Mouse (Mus musculus): Measurements from ENCODE around the gene Ubtd1. TPM values are rescaled to one million over a fixed set of nuclear protein-coding genes. Genes with fewer than 3 reads are reported as not detected.

Gene Ubtd1
- total and polyA plus RNA-seq, 3 experiments, result 3.4 to 5.8 (median 3.6) TPM

- in situ Hi-C loops (cut with MboI; ENCODE audit: low pct_ligation_motif_present, low pct_unique_long_range_greater_than_20kb, low sequenced_read_pairs), result no loop called here
- Histone ChIP-seq H3K27ac (ENCODE audit: insufficient read depth, low read depth) (no peak overlapping the region), H3K9me3 (replicated peaks; ENCODE audit: low read length) (no peaks in the 10 kb centered on the region), H3K27me3 (replicated peaks) (peaks cover 53% of the 10 kb centered on the region), H3K9ac (ENCODE audit: insufficient read depth, low read depth) (no peak overlapping the region), H3K79me2 (replicated peaks; ENCODE audit: control insufficient read depth, extremely low read depth, insufficient read depth, poor library complexity, severe bottlenecking) (no peaks in the 10 kb centered on the region), H3K36me3 (replicated peaks in 1 of 2; ENCODE audit: control insufficient read depth in 1 of 2, insufficient read depth in 1 of 2, low read length in 1 of 2) (no peaks in the 10 kb centered on the region), H3K4me3 (replicated peaks in 1 of 3; ENCODE audit: low read depth in 2 of 3, low read length in 2 of 3, poor library complexity in 1 of 3) (no peak overlapping the region), H3K4me1 (ENCODE audit: control insufficient read depth in 1 of 2, insufficient read depth in 2 of 2) (no peaks in the 10 kb centered on the region), H3K4me2 (ENCODE audit: insufficient read depth, low read depth, poor library complexity, severe bottlenecking) (no peak overlapping the region)
- TF ChIP-seq ZC3H11A (IDR thresholded peaks at IDR 0.05; ENCODE audit: low read depth, low read length), result no peak
- no peak for TF ChIP-seq ZKSCAN1 (IDR thresholded peaks at IDR 0.05; ENCODE audit: borderline replicate concordance, low read depth, low read length)
- TF ChIP-seq GABPA (IDR thresholded peaks at IDR 0.05; ENCODE audit: insufficient replicate concordance, low read depth, low read length), result no peak
- TF ChIP-seq PAX5 (IDR thresholded peaks at IDR 0.05; ENCODE audit: low read length), result no peak
- no peak for TF ChIP-seq TBP (conservative IDR thresholded peaks at IDR 0.05; ENCODE audit: low read depth, low read length)
- no peak for TF ChIP-seq RAD21 (IDR thresholded peaks at IDR 0.05; ENCODE audit: low read depth, low read length)
- no peak for TF ChIP-seq SIN3A (IDR thresholded peaks at IDR 0.05; ENCODE audit: low read length)
- dilution Hi-C loops (cut with MboI; ENCODE audit: extremely low pct_ligation_motif_present, extremely low pct_unique_long_range_greater_than_20kb, low sequenced_read_pairs), result no loop called here
- no peak for DNase-seq (ENCODE audit: extremely low read depth)
Measured at GRCm38 (mm10) chr19:42056719-42057409, 75.3 kb downstream of the Ubtd1 start.

DNA sequence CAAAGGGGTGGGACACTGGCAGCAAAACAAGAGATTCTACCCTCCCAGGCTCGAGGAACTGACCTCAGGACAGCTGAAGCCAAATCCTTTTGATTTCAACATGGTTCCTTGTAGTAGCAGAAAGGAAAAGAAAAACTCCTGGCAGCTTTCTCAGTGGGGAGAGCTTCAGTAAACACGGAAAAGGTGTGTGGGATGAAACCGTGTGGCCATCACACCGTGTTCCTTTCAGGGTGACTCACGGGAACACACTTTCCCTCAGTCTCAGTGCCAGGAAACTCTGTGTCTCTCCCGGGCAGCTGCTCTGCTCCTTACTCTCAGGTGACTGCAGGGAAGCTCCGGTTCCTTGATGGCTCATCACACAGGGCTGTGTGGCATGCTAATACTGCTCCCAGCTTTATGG is 76.9 kb downstream of the Ubtd1 start:
- H3K9me3 ChIP-seq (replicated peaks; ENCODE audit: low read length), result no peaks in the 10 kb centered on the region
- no peak for DNase-seq (ENCODE audit: extremely low read depth)
- no peak for TF ChIP-seq POLR2A (IDR thresholded peaks at IDR 0.05; ENCODE audit: low read depth, low read length)
- TF ChIP-seq ELF1 (IDR thresholded peaks at IDR 0.05; ENCODE audit: low read depth, low read length), result no peak
- TF ChIP-seq USF2 (conservative IDR thresholded peaks at IDR 0.05; ENCODE audit: low read depth, low read length), result no peak
- no peak for TF ChIP-seq ETS1 (conservative IDR thresholded peaks at IDR 0.05; ENCODE audit: low read depth, low read length)
- TF ChIP-seq E2F4 (IDR thresholded peaks at IDR 0.05; ENCODE audit: insufficient replicate concordance, low read depth, low read length), result no peak
- no peak for TF ChIP-seq JUND (conservative IDR thresholded peaks at IDR 0.05; ENCODE audit: low read depth, low read length)
- no peak for TF ChIP-seq MAZ (IDR thresholded peaks at IDR 0.05; ENCODE audit: low read depth, low read length)
- TF ChIP-seq MXI1 (IDR thresholded peaks at IDR 0.05; ENCODE audit: low read depth, low read length), result no peak
- TF ChIP-seq ZKSCAN1 (IDR thresholded peaks at IDR 0.05; ENCODE audit: borderline replicate concordance, low read depth, low read length), result no peak
- TF ChIP-seq POLR2AphosphoS2 (IDR thresholded peaks at IDR 0.05; ENCODE audit: low read depth, low read length), result no peak
- TF ChIP-seq MAFK (IDR thresholded peaks at IDR 0.05; ENCODE audit: insufficient replicate concordance, low read length), result no peak
- TF ChIP-seq NELFE (IDR thresholded peaks at IDR 0.05; ENCODE audit: low read depth, low read length), result no peak
- TF ChIP-seq MAX (IDR thresholded peaks at IDR 0.05; ENCODE audit: low read length), result no peak
- TF ChIP-seq KAT2A (IDR thresholded peaks at IDR 0.05; ENCODE audit: insufficient replicate concordance, low read length), result no peak
- H3K27me3 ChIP-seq (replicated peaks), result peaks cover 63% of the 10 kb centered on the region
- H3K4me3 ChIP-seq (replicated peaks in 1 of 3; ENCODE audit: low read depth in 2 of 3, low read length in 2 of 3, poor library complexity in 1 of 3), result no peak overlapping the region
- in situ Hi-C loops (cut with MboI; ENCODE audit: low pct_ligation_motif_present, low pct_unique_long_range_greater_than_20kb, low sequenced_read_pairs), result no loop called here
- H3K36me3 ChIP-seq (replicated peaks in 1 of 2; ENCODE audit: control insufficient read depth in 1 of 2, insufficient read depth in 1 of 2, low read length in 1 of 2), result no peaks in the 10 kb centered on the region
- H3K9ac ChIP-seq (ENCODE audit: insufficient read depth, low read depth), result no peak overlapping the region
- H3K4me1 ChIP-seq (ENCODE audit: control insufficient read depth in 1 of 2, insufficient read depth in 2 of 2), result no peaks in the 10 kb centered on the region
- no peak overlapping the region for H3K4me2 ChIP-seq (ENCODE audit: insufficient read depth, low read depth, poor library complexity, severe bottlenecking)
- H3K27ac ChIP-seq (ENCODE audit: insufficient read depth, low read depth), result no peak overlapping the region
- H3K79me2 ChIP-seq (replicated peaks; ENCODE audit: control insufficient read depth, extremely low read depth, insufficient read depth, poor library complexity, severe bottlenecking), result no peaks in the 10 kb centered on the region
- dilution Hi-C loops (cut with MboI; ENCODE audit: extremely low pct_ligation_motif_present, extremely low pct_unique_long_range_greater_than_20kb, low sequenced_read_pairs), result no loop called here

All from CH12.LX (cell line).